Mouse (Mus musculus): ENCODE data around the gene Rnf11. TPM values are rescaled to one million over a fixed set of nuclear protein-coding genes. Genes with fewer than 3 reads are reported as not detected.
A peak's percentile ranks its signal among the peaks of the same experiment; 100 is the strongest.

The Rnf11 gene
- total and polyA plus RNA-seq, 3 experiments, result 8.6 to 8.7 TPM; not detected in 1

DNA sequence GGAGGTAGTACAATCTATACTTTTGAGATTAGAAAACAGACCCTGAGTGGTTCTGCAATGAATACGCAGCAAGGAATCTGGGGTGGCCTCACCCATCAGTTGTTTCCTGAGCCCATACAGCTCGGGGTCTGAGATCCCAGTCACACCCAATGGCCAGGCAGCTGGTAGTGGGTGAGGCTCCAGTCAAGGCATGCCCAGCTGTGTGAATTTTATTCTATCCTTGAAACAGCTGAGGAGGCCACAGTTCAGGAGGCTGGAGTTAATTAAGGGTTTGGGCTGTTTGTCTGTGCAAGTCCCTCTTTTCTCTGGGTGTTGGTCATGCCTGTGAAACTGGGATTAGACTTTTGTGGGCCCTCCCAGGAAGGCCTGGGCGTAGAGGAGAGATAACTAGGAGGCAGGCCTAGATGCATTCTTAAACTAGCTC, 44.7 kb downstream of the Rnf11 start:
- peaks cover 22 to 55% of the 10 kb centered on the region in 2 experiments for H3K4me1 ChIP-seq (ENCODE audit: control insufficient read depth in 1 of 2, insufficient read depth in 2 of 2, low read length in 2 of 2)
- no peaks in the 10 kb centered on the region for H3K9me3 ChIP-seq (replicated peaks; ENCODE audit: insufficient read depth, low read length)
- H3K36me3 ChIP-seq (ENCODE audit: control insufficient read depth in 1 of 2, insufficient read depth in 2 of 2, low read length in 2 of 2), result peaks cover 0 to 42% of the 10 kb centered on the region in 2 experiments; a peak in 2 of 4 replicates
- H3K79me2 ChIP-seq (ENCODE audit: control insufficient read depth, insufficient read depth, low read length, poor library complexity), result no peaks in the 10 kb centered on the region
- TF ChIP-seq CTCF (IDR thresholded peaks at IDR 0.05 in 2 of 3, conservative IDR thresholded peaks at IDR 0.05 in 1 of 3; ENCODE audit: control insufficient read depth in 1 of 3, insufficient read depth in 1 of 3, low read depth in 2 of 3, low read length in 3 of 3, poor library complexity in 1 of 3, severe bottlenecking in 1 of 3), result no peak
- TF ChIP-seq MYC (IDR thresholded peaks at IDR 0.05; ENCODE audit: low read depth, low read length), result no peak
- TF ChIP-seq SIN3A (IDR thresholded peaks at IDR 0.05; ENCODE audit: low read length), result peak; percentile 51; the same call in 1 of the 2 replicates
- TF ChIP-seq MAZ (IDR thresholded peaks at IDR 0.05; ENCODE audit: low read depth, low read length), result no peak
- peak; percentile 87 for TF ChIP-seq ETS1 (IDR thresholded peaks at IDR 0.05; ENCODE audit: low read depth, low read length)
- TF ChIP-seq CHD1 (IDR thresholded peaks at IDR 0.05; ENCODE audit: low read depth, low read length), result no peak
- no peak for TF ChIP-seq MAX (IDR thresholded peaks at IDR 0.05; ENCODE audit: low read length)
- TF ChIP-seq ZC3H11A (IDR thresholded peaks at IDR 0.05; ENCODE audit: low read depth, low read length), result no peak
- TF ChIP-seq NELFE (IDR thresholded peaks at IDR 0.05; ENCODE audit: low read depth, low read length), result no peak
- TF ChIP-seq TBP (IDR thresholded peaks at IDR 0.05; ENCODE audit: low read depth, low read length), result 0 out of 2 replicates have a peak, but pooled peaks have one; percentile 22
- TF ChIP-seq EP300 (IDR thresholded peaks at IDR 0.05; ENCODE audit: low read depth in 1 of 2, low read length in 2 of 2), result peak; percentile 59 to 87
- peak; percentile 72; the same call in 1 of the 2 replicates for TF ChIP-seq TCF12 (IDR thresholded peaks at IDR 0.05; ENCODE audit: low read depth, low read length)
- TF ChIP-seq MAFK (IDR thresholded peaks at IDR 0.05; ENCODE audit: borderline replicate concordance, low read depth, low read length), result no peak
- TF ChIP-seq TAL1 (IDR thresholded peaks at IDR 0.05; ENCODE audit: low read length), result peak; percentile 82
- peak; percentile 71; the same call in 1 of the 2 replicates for TF ChIP-seq GATA1 (IDR thresholded peaks at IDR 0.05; ENCODE audit: low read depth, low read length)
- TF ChIP-seq MXI1 (IDR thresholded peaks at IDR 0.05; ENCODE audit: low read depth, low read length), result peak; percentile 27; the same call in 1 of the 2 replicates
- no peak for TF ChIP-seq RAD21 (IDR thresholded peaks at IDR 0.05; ENCODE audit: low read depth, low read length)
- DNase-seq (ENCODE audit: low read depth, low spot score), result peak; percentile 72
- no peak overlapping the region; the same call in 1 of the 2 replicates for H3K9ac ChIP-seq (ENCODE audit: control insufficient read depth, low read depth, low read length, poor library complexity, severe bottlenecking)
- H3K27ac ChIP-seq (ENCODE audit: control insufficient read depth, low read depth, low read length), result peak overlapping the region; percentile 50
- no peak overlapping the region for H3K4me3 ChIP-seq (ENCODE audit: control insufficient read depth in 1 of 2, insufficient read depth in 1 of 2, low read depth in 2 of 2, low read length in 2 of 2)
- no peaks in the 10 kb centered on the region for H3K27me3 ChIP-seq (ENCODE audit: control insufficient read depth in 1 of 2, insufficient read depth in 2 of 2, low read length in 2 of 2)

DNA sequence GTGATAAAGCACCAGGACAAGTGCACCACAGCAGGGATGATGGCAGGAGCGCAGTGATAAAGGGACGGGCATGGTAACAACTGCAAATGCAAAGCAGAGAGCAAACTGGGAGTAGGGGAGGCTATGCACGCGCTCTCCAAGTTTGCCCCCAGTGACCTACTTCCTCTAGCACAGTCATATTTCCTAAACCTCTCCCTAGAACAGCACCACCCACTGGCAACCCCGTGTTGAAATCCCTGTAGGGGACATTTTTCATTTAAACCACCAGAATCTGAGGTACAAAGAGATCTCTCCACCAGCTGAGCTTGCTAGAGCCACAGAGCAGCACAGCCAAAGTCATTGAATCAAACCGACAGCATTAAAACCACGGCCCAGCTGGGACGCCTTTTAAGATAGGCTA, 45.4 kb downstream of the Rnf11 start:
- TF ChIP-seq CTCF (IDR thresholded peaks at IDR 0.05 in 2 of 3, conservative IDR thresholded peaks at IDR 0.05 in 1 of 3; ENCODE audit: control insufficient read depth in 1 of 3, insufficient read depth in 1 of 3, low read depth in 2 of 3, low read length in 3 of 3, poor library complexity in 1 of 3, severe bottlenecking in 1 of 3) (peak; percentile 18 to 54 (median 22); a peak in 4 of 6 replicates), SMC3 (IDR thresholded peaks at IDR 0.05; ENCODE audit: low read depth, low read length) (peak; percentile 11; the same call in 1 of the 2 replicates), RCOR1 (IDR thresholded peaks at IDR 0.05; ENCODE audit: low read depth, low read length) (no peak), ZKSCAN1 (IDR thresholded peaks at IDR 0.05; ENCODE audit: low read depth, low read length) (no peak)
- H3K36me3 ChIP-seq (ENCODE audit: control insufficient read depth in 1 of 2, insufficient read depth in 2 of 2, low read length in 2 of 2), result peaks cover 0 to 37% of the 10 kb centered on the region in 2 experiments; a peak in 2 of 4 replicates
- no peak overlapping the region; a peak in 1 of 4 replicates for H3K4me3 ChIP-seq (ENCODE audit: control insufficient read depth in 1 of 2, insufficient read depth in 1 of 2, low read depth in 2 of 2, low read length in 2 of 2)
- no peaks in the 10 kb centered on the region for H3K79me2 ChIP-seq (ENCODE audit: control insufficient read depth, insufficient read depth, low read length, poor library complexity)
- H3K27ac ChIP-seq (ENCODE audit: control insufficient read depth, low read depth, low read length), result peak overlapping the region; percentile 50
- no peaks in the 10 kb centered on the region for H3K27me3 ChIP-seq (ENCODE audit: control insufficient read depth in 1 of 2, insufficient read depth in 2 of 2, low read length in 2 of 2)
- peak; percentile 48 for DNase-seq (ENCODE audit: low read depth, low spot score)
- 0 out of 2 replicates have a peak overlapping the region, but pooled peaks have one; percentile 7 for H3K9ac ChIP-seq (ENCODE audit: control insufficient read depth, low read depth, low read length, poor library complexity, severe bottlenecking)
- peaks cover 18 to 49% of the 10 kb centered on the region in 2 experiments for H3K4me1 ChIP-seq (ENCODE audit: control insufficient read depth in 1 of 2, insufficient read depth in 2 of 2, low read length in 2 of 2)
- no peaks in the 10 kb centered on the region for H3K9me3 ChIP-seq (replicated peaks; ENCODE audit: insufficient read depth, low read length)
